11 mouse cellular contexts compared by ENCODE assay signal in genomic region chr13:43159429-43159828, GRCm38 (mm10). TPM values are rescaled to one million over a fixed set of nuclear protein-coding genes. Genes with fewer than 3 reads are reported as not detected.
A peak's percentile ranks its signal among the peaks of the same experiment; 100 is the strongest.
DNase-seq lines count a peak whose midpoint lies in the region; ATAC-seq and TF ChIP-seq lines count a peak whose summit lies in the region.
"Had no signal": no experiment of that assay in that cellular context is flagged by ENCODE, and none has a peak within 500 bp of the region (broad histone marks: within the 10 kb centered on the region; RNA-seq: fewer than 3 reads in every experiment).

No protein-coding gene starts in this region.

- no peaks in the 10 kb centered on the region for H3K9me3 ChIP-seq in lung, embryonic 14.5 days (ENCODE audit: low read depth, low read length)
- H3K9me3 ChIP-seq in intestine, embryonic 16.5 days (ENCODE audit: control insufficient read depth, low read length): no peaks in the 10 kb centered on the region
- no peaks in the 10 kb centered on the region for H3K9me3 ChIP-seq in limb, embryonic 12.5 days
- no peaks in the 10 kb centered on the region for H3K9me3 ChIP-seq in stomach, embryonic 16.5 days (replicated peaks; ENCODE audit: control insufficient read depth, low read length)
- H3K9me3 ChIP-seq in forebrain, embryonic 12.5 days: no peaks in the 10 kb centered on the region
- H3K9me3 ChIP-seq: liver, embryonic 12.5 days had no signal

- H3K27ac ChIP-seq in lung, embryonic 14.5 days (ENCODE audit: low read depth): peak overlapping the region; percentile 38; the same call in 1 of the 2 replicates
- H3K27ac ChIP-seq in intestine, embryonic 16.5 days (ENCODE audit: low read length): no peak overlapping the region
- H3K27ac ChIP-seq in limb, embryonic 12.5 days: peak overlapping the region; percentile 75; the same call in 1 of the 2 replicates
- H3K27ac ChIP-seq in stomach, embryonic 16.5 days (ENCODE audit: low read length): peak overlapping the region; percentile 12; the same call in 1 of the 2 replicates
- no peak overlapping the region for H3K27ac ChIP-seq in forebrain, embryonic 12.5 days
- H3K27ac ChIP-seq: liver, embryonic 12.5 days had no signal

- H3K9ac ChIP-seq in lung, embryonic 14.5 days: no peak overlapping the region
- no peak overlapping the region for H3K9ac ChIP-seq in intestine, embryonic 16.5 days (ENCODE audit: low read depth, low read length)
- no peak overlapping the region for H3K9ac ChIP-seq in limb, embryonic 12.5 days (replicated peaks)
- no peak overlapping the region for H3K9ac ChIP-seq in stomach, embryonic 16.5 days (ENCODE audit: low read length)
- H3K9ac ChIP-seq in forebrain, embryonic 12.5 days: no peak overlapping the region
- H3K9ac ChIP-seq: liver, embryonic 12.5 days had no signal

- peaks cover 24% of the 10 kb centered on the region for H3K36me3 ChIP-seq in lung, embryonic 14.5 days (ENCODE audit: insufficient read depth)
- H3K36me3 ChIP-seq in intestine, embryonic 16.5 days (ENCODE audit: control insufficient read depth, insufficient read depth, low read length): no peaks in the 10 kb centered on the region
- H3K36me3 ChIP-seq in limb, embryonic 12.5 days: peaks cover 41% of the 10 kb centered on the region
- H3K36me3 ChIP-seq in stomach, embryonic 16.5 days (ENCODE audit: control insufficient read depth, insufficient read depth, low read length): 0 out of 2 replicates have a peak, but pooled peaks cover 2% of the 10 kb centered on the region
- peaks cover 31% of the 10 kb centered on the region for H3K36me3 ChIP-seq in forebrain, embryonic 12.5 days (replicated peaks)

- no peak for TF ChIP-seq CTCF in lung, embryonic 14.5 days (IDR thresholded peaks at IDR 0.05; ENCODE audit: low read depth)

- peak; percentile 62; the same call in 1 of the 2 replicates for ATAC-seq in lung, embryonic 14.5 days (ENCODE audit: insufficient read depth)
- ATAC-seq in intestine, embryonic 16.5 days: peak; percentile 52
- ATAC-seq in limb, embryonic 12.5 days (ENCODE audit: insufficient number of reproducible peaks, insufficient read depth, low FRiP score, low TSS enrichment, low read depth): 0 out of 2 replicates have a peak, but pooled peaks have one; percentile 67
- ATAC-seq in stomach, embryonic 16.5 days (ENCODE audit: insufficient read depth, low FRiP score): peak; percentile 65; the same call in 1 of the 2 replicates
- ATAC-seq in megakaryocyte, adult 5-6 weeks (ENCODE audit: poor library complexity, severe bottlenecking): no peak
- no peak for ATAC-seq in forebrain, embryonic 12.5 days (ENCODE audit: low FRiP score)
- ATAC-seq: CD4-positive, CD25-positive, alpha-beta regulatory T cell, adult 4 months; liver, embryonic 12.5 days had no signal

- peak; percentile 59 for DNase-seq in lung, embryonic 14.5 days
- no peak for DNase-seq in lung, postnatal 25 days (ENCODE audit: low spot score)
- no peak for DNase-seq in thymus, postnatal 4 days
- DNase-seq: gastrocnemius, postnatal 25 days had no signal

- no peaks in the 10 kb centered on the region for H3K4me1 ChIP-seq in lung, embryonic 14.5 days (ENCODE audit: insufficient read depth)
- H3K4me1 ChIP-seq in intestine, embryonic 16.5 days (ENCODE audit: control insufficient read depth, insufficient read depth, low read length): no peaks in the 10 kb centered on the region
- peaks cover 23% of the 10 kb centered on the region for H3K4me1 ChIP-seq in limb, embryonic 12.5 days (replicated peaks)
- 0 out of 2 replicates have a peak, but pooled peaks cover 3% of the 10 kb centered on the region for H3K4me1 ChIP-seq in stomach, embryonic 16.5 days (ENCODE audit: control insufficient read depth, insufficient read depth, low read length)
- H3K4me1 ChIP-seq in forebrain, embryonic 12.5 days: no peaks in the 10 kb centered on the region; the same call in 1 of the 2 replicates
- H3K4me1 ChIP-seq: liver, embryonic 12.5 days had no signal

- H3K4me2 ChIP-seq in lung, embryonic 14.5 days: no peak overlapping the region
- no peak overlapping the region for H3K4me2 ChIP-seq in intestine, embryonic 16.5 days (ENCODE audit: low read depth, low read length)
- no peak overlapping the region for H3K4me2 ChIP-seq in limb, embryonic 12.5 days
- no peak overlapping the region for H3K4me2 ChIP-seq in stomach, embryonic 16.5 days (ENCODE audit: low read depth, low read length)
- no peak overlapping the region for H3K4me2 ChIP-seq in forebrain, embryonic 12.5 days
- H3K4me2 ChIP-seq: liver, embryonic 12.5 days had no signal

- 28% methylated on average over 3 of the region's 3 CpGs for WGBS in lung, embryonic 14.5 days
- 43% methylated on average over 3 of the region's 3 CpGs for WGBS in intestine, embryonic 16.5 days
- WGBS in limb, embryonic 12.5 days: 45% methylated on average over 3 of the region's 3 CpGs
- 40% methylated on average over 3 of the region's 3 CpGs for WGBS in stomach, embryonic 16.5 days
- 88% methylated on average over 3 of the region's 3 CpGs for WGBS in forebrain, embryonic 12.5 days

- H3K27me3 ChIP-seq in lung, embryonic 14.5 days (ENCODE audit: insufficient read depth, low read length): no peaks in the 10 kb centered on the region
- H3K27me3 ChIP-seq in intestine, embryonic 16.5 days (replicated peaks; ENCODE audit: control insufficient read depth, insufficient read depth, low read length): no peaks in the 10 kb centered on the region
- H3K27me3 ChIP-seq in limb, embryonic 12.5 days: no peaks in the 10 kb centered on the region
- H3K27me3 ChIP-seq in stomach, embryonic 16.5 days (ENCODE audit: control insufficient read depth, insufficient read depth, low read length): no peaks in the 10 kb centered on the region
- no peaks in the 10 kb centered on the region for H3K27me3 ChIP-seq in forebrain, embryonic 12.5 days
- H3K27me3 ChIP-seq: liver, embryonic 12.5 days had no signal

- no peak overlapping the region for H3K4me3 ChIP-seq in lung, embryonic 14.5 days (ENCODE audit: low read depth, low read length)
- H3K4me3 ChIP-seq in intestine, embryonic 16.5 days (ENCODE audit: low read length): no peak overlapping the region
- H3K4me3 ChIP-seq in limb, embryonic 12.5 days (replicated peaks): no peak overlapping the region
- no peak overlapping the region for H3K4me3 ChIP-seq in stomach, embryonic 16.5 days (replicated peaks; ENCODE audit: low read length)
- no peak overlapping the region for H3K4me3 ChIP-seq in forebrain, embryonic 12.5 days (replicated peaks)
- H3K4me3 ChIP-seq: liver, embryonic 12.5 days had no signal

RNA-seq across cellular contexts. Expression of gene Tbc1d7, which starts 11.9 kb away (rescaled TPM):
- polyA plus RNA-seq in lung, embryonic 14.5 days (2014; fragmentation: Nextera tagmentation; extraction: Ambion mirVana): 49.9 and 53.6 TPM in 2 replicates
- polyA plus RNA-seq in intestine, embryonic 16.5 days (2015; fragmentation: Nextera tagmentation; extraction: Ambion mirVana): 28.0 and 33.9 TPM in 2 replicates
- polyA plus RNA-seq in limb, embryonic 12.5 days (2016; fragmentation: Nextera tagmentation; extraction: Ambion mirVana): 64.1 and 67.1 TPM in 2 replicates
- 32.5 and 36.7 TPM in 2 replicates for polyA plus RNA-seq in stomach, embryonic 16.5 days (2015; fragmentation: Nextera tagmentation; extraction: Ambion mirVana)
- 6.7 and 10.6 TPM in 2 replicates for total RNA-seq in megakaryocyte, adult 5-6 weeks (2015)
- total RNA-seq in megakaryocyte, adult 5-6 weeks (2017): 3.4 and 4.9 TPM in 2 replicates
- 74.0 and 75.4 TPM in 2 replicates for polyA plus RNA-seq in forebrain, embryonic 12.5 days (2016; fragmentation: Nextera tagmentation; extraction: Ambion mirVana)

Comparison
In these comparisons a context has a peak if more than half of its experiments do, and no peak if none do; other contexts are left out.
1. ATAC-seq: peak in lung, embryonic 14.5 days (single experiment), intestine, embryonic 16.5 days (single experiment), limb, embryonic 12.5 days (single experiment) and stomach, embryonic 16.5 days (single experiment); none in megakaryocyte, adult 5-6 weeks (single experiment) and forebrain, embryonic 12.5 days (single experiment).
2. H3K27ac ChIP-seq: peak in lung, embryonic 14.5 days (single experiment), limb, embryonic 12.5 days (single experiment) and stomach, embryonic 16.5 days (single experiment); none in intestine, embryonic 16.5 days (single experiment) and forebrain, embryonic 12.5 days (single experiment).